Mouse (Mus musculus) midbrain, embryonic 11.5 days (tissue): ENCODE measurements around the gene Ptpn6. TPM values are rescaled to one million over a fixed set of nuclear protein-coding genes. Genes with fewer than 3 reads are reported as not detected.

Experiments used
- ATAC-seq: fragments of 200-750 bp; cut with Nextera tagmentation; 2 replicates; pipeline ENCODE4 v1.8.0; 2017; ENCODE audit warnings: moderate TSS enrichment, moderate library complexity; ENCODE audit not compliant: low FRiP score
- DNase-seq: peaks from one replicate; pipeline ENCODE4 v3.0.0; 2015; ENCODE audit warnings: low spot score; ENCODE audit errors: missing footprints
- H3K27ac ChIP-seq: fragments of 300-500 bp; sonication (generic); 2 replicates; pipeline ENCODE4 v1.5.1; 2014; ENCODE audit warnings: low read depth, low read length
- H3K27me3 ChIP-seq: fragments of 300-500 bp; sonication (generic); 2 replicates; pipeline ENCODE4 v1.6.1; 2014; ENCODE audit warnings: mild to moderate bottlenecking, low read length, moderate library complexity, mixed read lengths; ENCODE audit not compliant: control insufficient read depth, insufficient read depth
- H3K36me3 ChIP-seq: fragments of 300-500 bp; sonication (generic); 2 replicates; pipeline ENCODE4 v1.6.1; 2014; ENCODE audit warnings: mild to moderate bottlenecking, low read length, moderate library complexity, mixed read lengths; ENCODE audit not compliant: control insufficient read depth, insufficient read depth
- H3K4me1 ChIP-seq: fragments of 300-500 bp; sonication (generic); 2 replicates; pipeline ENCODE4 v1.6.1; 2014; ENCODE audit warnings: low read length; ENCODE audit not compliant: control insufficient read depth, insufficient read depth
- H3K4me2 ChIP-seq: fragments of 300-500 bp; sonication (generic); 2 replicates; pipeline ENCODE4 v1.6.1; 2014; ENCODE audit warnings: mild to moderate bottlenecking, moderate library complexity
- H3K4me3 ChIP-seq: fragments of 300-500 bp; sonication (generic); 2 replicates; pipeline ENCODE4 v1.5.1; 2014; ENCODE audit warnings: low read depth, low read length
- H3K9ac ChIP-seq: fragments of 300-500 bp; sonication (generic); 2 replicates; pipeline ENCODE4 v1.6.1; 2014; ENCODE audit warnings: low read length
- H3K9me3 ChIP-seq: fragments of 300-500 bp; sonication (generic); 2 replicates; pipeline ENCODE4 v1.6.1; 2016; ENCODE audit warnings: low read length; ENCODE audit not compliant: control insufficient read depth
- WGBS: fragments of 180-500 bp; shearing (Covaris S2); extraction: QIAGEN DNeasy Blood & Tissue Kit; methylation state at CpG from one replicate; pipeline ENCODE4 v1.1.7; 2014; 5-methylcytosine and 5-hydroxymethylcytosine counted together
- polyA plus RNA-seq: library from polyadenylated mRNA; unstranded; fragments of >200 nt; fragmentation: Nextera tagmentation; extraction: Ambion mirVana; gene quantifications from 2 replicates; pipeline ENCODE4 v1.2.1, GENCODE M21; 2014

Ptpn6 gene
- polyA plus RNA-seq, 1 experiment from 2014 or later: 5.1 TPM

DNA sequence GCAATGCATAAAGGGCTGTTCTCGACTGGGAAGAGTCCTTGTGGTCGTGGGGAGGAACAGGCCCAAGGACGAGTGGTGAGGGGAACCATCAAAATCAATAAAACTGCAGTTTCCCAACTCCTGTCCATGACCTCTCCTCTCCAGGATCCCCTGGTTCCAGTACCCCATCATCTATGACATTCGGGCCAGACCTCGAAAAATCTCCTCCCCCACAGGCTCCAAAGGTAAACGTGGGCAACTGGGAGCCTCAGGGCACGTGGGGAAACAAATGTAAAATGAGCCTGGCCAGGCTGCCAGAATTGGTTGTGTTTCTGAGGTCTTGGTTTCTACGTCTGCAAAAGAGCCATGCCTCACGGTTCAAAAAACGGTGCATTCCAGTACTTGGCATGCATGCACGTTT lies 25.6 kb downstream of the Ptpn6 start:
- Histone ChIP-seq H3K4me2 (peak overlapping the region; percentile 98), H3K27me3 (no peaks in the 10 kb centered on the region), H3K4me3 (peak overlapping the region; percentile 91), H3K27ac (no peak overlapping the region), H3K9me3 (no peaks in the 10 kb centered on the region), H3K4me1 (peaks cover 16% of the 10 kb centered on the region), H3K9ac (peak overlapping the region; percentile 91), H3K36me3 (peaks cover 4% of the 10 kb centered on the region; the same call in 1 of the 2 replicates)
- ATAC-seq (no peak), DNase-seq (peak; percentile 89)
- 22% methylated on average over 11 of the region's 11 CpGs for WGBS

DNA sequence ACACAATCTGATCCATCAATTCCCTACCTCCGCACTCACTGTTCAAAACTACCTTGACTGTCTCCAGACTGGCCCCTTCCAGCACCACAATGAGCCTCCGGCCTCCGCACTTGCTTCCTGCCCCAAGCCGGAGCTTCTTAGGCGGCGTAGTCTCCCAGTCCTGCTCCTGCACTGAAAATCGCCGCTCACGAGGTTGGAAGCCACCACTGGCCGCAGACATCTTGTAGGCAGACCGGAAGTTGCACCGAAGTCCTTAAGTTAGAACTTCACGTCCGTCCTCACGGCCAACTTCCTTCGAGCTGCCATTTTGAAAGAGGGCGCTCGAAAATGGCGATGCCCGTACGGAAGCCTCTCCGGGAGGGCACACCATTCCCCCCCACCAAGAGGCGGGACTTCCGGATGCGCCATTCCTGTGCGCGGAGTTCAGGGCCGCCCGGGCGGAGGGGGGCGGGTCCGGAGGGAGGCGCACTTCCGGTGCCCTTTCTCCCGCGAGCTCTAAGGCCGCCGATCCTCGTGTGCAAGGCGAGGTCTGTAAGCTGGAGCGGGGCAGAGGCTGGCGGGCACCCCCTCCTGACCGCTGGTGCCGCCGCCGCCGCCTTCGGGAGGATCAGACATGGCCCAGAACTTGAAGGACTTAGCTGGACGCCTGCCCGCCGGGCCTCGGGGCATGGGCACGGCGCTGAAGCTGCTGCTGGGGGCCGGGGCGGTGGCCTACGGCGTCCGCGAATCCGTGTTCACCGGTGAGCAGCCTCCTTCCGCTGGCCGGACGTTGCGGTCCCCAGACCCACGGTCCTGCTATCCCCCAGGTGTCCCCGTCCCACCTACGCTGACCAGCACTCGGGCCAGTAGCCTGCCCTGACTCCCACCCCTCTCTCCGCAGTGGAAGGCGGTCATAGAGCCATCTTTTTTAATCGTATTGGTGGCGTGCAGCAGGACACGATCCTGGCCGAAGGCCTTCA lies 26.4 kb downstream of the Ptpn6 start, which contains the start of the genes Emg1 and Phb2:
Gene Emg1 (minus strand): TSS at position 355 of the 959 bp plus-strand sequence.
Gene Phb2 (plus strand): TSS at position 513 of the 959 bp plus-strand sequence.
- DNase-seq (peak; percentile 100), ATAC-seq (peak; percentile 97)
- Histone ChIP-seq H3K4me2 (peak within 1 kb of the TSS; percentile 98), H3K9ac (peak within 1 kb of the TSS; percentile 91), H3K27ac (peak within 1 kb of the TSS; percentile 53; the same call in 1 of the 2 replicates), H3K36me3 (peaks cover 4% of the 10 kb centered on the region; the same call in 1 of the 2 replicates), H3K27me3 (no peaks in the 10 kb centered on the region), H3K4me3 (peak within 1 kb of the TSS; percentile 91), H3K4me1 (peaks cover 16% of the 10 kb centered on the region), H3K9me3 (no peaks in the 10 kb centered on the region)
- under 1% methylated on average over 76 of the region's 76 CpGs for WGBS

GRCm38 (mm10) chr6:124708289-124708889 lies 30.1 kb downstream of the Ptpn6 start:
- ATAC-seq: no peak
- no peak overlapping the region for H3K9ac ChIP-seq
- no peak overlapping the region for H3K4me3 ChIP-seq

DNA sequence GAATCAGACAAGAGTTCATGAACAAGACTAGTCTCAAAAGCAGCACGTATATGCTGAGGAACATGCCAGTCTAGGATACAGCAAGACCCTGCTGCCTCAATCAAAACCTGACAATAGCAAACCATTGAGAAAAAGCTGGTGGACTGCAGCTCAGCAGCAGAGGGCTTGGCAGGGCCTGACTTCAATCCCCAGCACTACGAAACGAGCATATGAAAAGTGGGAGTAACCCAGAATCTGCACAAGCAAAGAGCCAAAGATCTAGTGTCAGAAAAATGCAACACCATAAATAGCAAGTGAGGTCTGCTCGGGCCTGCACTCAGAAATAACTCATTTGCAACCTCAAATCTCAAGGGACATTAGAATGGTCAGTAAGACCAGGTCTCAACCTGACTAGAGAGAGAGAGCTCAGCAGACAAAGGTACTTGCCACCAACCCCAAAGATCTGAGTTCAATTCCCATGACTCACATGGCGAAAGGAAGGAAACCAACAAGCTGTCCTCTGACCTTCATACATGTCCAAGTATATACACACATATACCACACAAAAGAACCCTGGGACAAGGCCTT lies 32.4 kb downstream of the Ptpn6 start:
- WGBS: 92% methylated on average over 5 of the region's 5 CpGs
- peaks cover 20% of the 10 kb centered on the region for H3K36me3 ChIP-seq
- DNase-seq: no peak

More at GRCm38 (mm10) chr6:124708289-124708889, 30.1 kb downstream of the Ptpn6 start:
- no peak for DNase-seq
- no peaks in the 10 kb centered on the region for H3K27me3 ChIP-seq
- H3K4me2 ChIP-seq: no peak overlapping the region
- H3K9me3 ChIP-seq: no peaks in the 10 kb centered on the region
- H3K27ac ChIP-seq: no peak overlapping the region
- H3K4me1 ChIP-seq: peaks cover 14% of the 10 kb centered on the region
- H3K36me3 ChIP-seq: peaks cover 18% of the 10 kb centered on the region
- WGBS: 96% methylated on average over 10 of the region's 10 CpGs

GRCm38 (mm10) chr6:124704417-124704816 lies 34.1 kb downstream of the Ptpn6 start:
- Histone ChIP-seq H3K4me3 (no peak overlapping the region), H3K4me1 (no peaks in the 10 kb centered on the region), H3K36me3 (peaks cover 20% of the 10 kb centered on the region), H3K9me3 (no peaks in the 10 kb centered on the region), H3K9ac (no peak overlapping the region), H3K4me2 (no peak overlapping the region), H3K27me3 (no peaks in the 10 kb centered on the region), H3K27ac (no peak overlapping the region)
- WGBS: 92% methylated on average over 2 of the region's 2 CpGs
- ATAC-seq (no peak), DNase-seq (peak; percentile 56)

More for the DNA sequence above, 32.4 kb downstream of the Ptpn6 start:
- H3K9ac ChIP-seq: no peak overlapping the region
- peaks cover 6% of the 10 kb centered on the region for H3K4me1 ChIP-seq
- no peak overlapping the region for H3K27ac ChIP-seq
- H3K9me3 ChIP-seq: no peaks in the 10 kb centered on the region
- H3K4me3 ChIP-seq: no peak overlapping the region
- no peaks in the 10 kb centered on the region for H3K27me3 ChIP-seq
- H3K4me2 ChIP-seq: no peak overlapping the region
- no peak for ATAC-seq

DNA sequence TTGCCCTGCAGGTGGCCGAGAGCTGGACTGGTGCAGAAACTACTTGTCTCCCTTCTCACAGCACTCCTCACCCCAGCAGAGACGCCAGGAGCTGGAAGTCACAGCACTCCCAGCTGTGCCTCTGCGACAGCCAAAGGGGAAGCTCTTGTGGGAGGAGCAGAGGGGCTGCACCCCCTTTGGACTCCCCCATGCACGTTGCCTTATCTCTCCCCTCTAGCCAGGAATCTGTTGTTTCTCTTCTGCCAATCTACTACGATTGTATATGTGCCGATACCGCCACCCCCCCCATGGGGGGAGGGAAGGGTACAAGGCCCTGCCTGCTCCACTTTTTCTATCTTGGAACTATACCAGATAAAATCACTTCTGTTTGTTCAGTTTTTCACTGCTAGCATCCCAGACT lies 34.7 kb downstream of the Ptpn6 start:
- peak; percentile 39 for DNase-seq

GRCm38 (mm10) chr6:124702784-124703103 lies 35.8 kb downstream of the Ptpn6 start:
- no peaks in the 10 kb centered on the region for H3K9me3 ChIP-seq
- ATAC-seq: peak; percentile 78
- H3K4me2 ChIP-seq: no peak overlapping the region
- H3K4me3 ChIP-seq: no peak overlapping the region
- DNase-seq: peak; percentile 91
- H3K27me3 ChIP-seq: no peaks in the 10 kb centered on the region
- H3K4me1 ChIP-seq: no peaks in the 10 kb centered on the region
- peaks cover 20% of the 10 kb centered on the region for H3K36me3 ChIP-seq
- H3K9ac ChIP-seq: no peak overlapping the region
- H3K27ac ChIP-seq: no peak overlapping the region
- WGBS: 54% methylated on average over 3 of the region's 3 CpGs

More for the DNA sequence above, 34.7 kb downstream of the Ptpn6 start:
- Histone ChIP-seq H3K9me3 (no peaks in the 10 kb centered on the region), H3K4me3 (no peak overlapping the region), H3K4me1 (no peaks in the 10 kb centered on the region), H3K4me2 (no peak overlapping the region), H3K27ac (no peak overlapping the region), H3K27me3 (no peaks in the 10 kb centered on the region), H3K9ac (no peak overlapping the region), H3K36me3 (peaks cover 20% of the 10 kb centered on the region)
- 89% methylated on average over 7 of the region's 7 CpGs for WGBS
- ATAC-seq: no peak

- ATAC-seq (peak; percentile 43), DNase-seq (peak; percentile 81)
- no peaks in the 10 kb centered on the region for H3K27me3 ChIP-seq
- no peaks in the 10 kb centered on the region for H3K9me3 ChIP-seq
- H3K4me2 ChIP-seq: no peak overlapping the region
- no peak overlapping the region for H3K4me3 ChIP-seq
- no peak overlapping the region for H3K27ac ChIP-seq
- no peak overlapping the region for H3K9ac ChIP-seq
- peaks cover 20% of the 10 kb centered on the region for H3K36me3 ChIP-seq
- no peaks in the 10 kb centered on the region for H3K4me1 ChIP-seq
- 97% methylated on average over 17 of the region's 17 CpGs for WGBS
These were observed 36.3 kb downstream of the Ptpn6 start for GRCm38 (mm10) chr6:124702102-124702783.
